Mouse (Mus musculus) neural tube, embryonic 11.5 days (tissue): ENCODE results near the gene Zfp27. TPM values are rescaled to one million over a fixed set of nuclear protein-coding genes. Genes with fewer than 3 reads are reported as not detected.

Experiments used
- ATAC-seq: fragments of 200-750 bp; cut with Nextera tagmentation; 2 replicates; pipeline ENCODE4 v1.8.0; 2017; ENCODE audit warnings: moderate number of reproducible peaks, mild to moderate bottlenecking, moderate TSS enrichment, moderate library complexity; ENCODE audit not compliant: insufficient read depth, low FRiP score, low TSS enrichment
- DNase-seq: peaks from one replicate; pipeline ENCODE4 v3.0.0-alpha.2; 2015; ENCODE audit warnings: low spot score
- H3K27ac ChIP-seq: fragments of 300-500 bp; sonication (generic); 2 replicates; pipeline ENCODE4 v1.5.1; 2014; ENCODE audit warnings: low read depth, mild to moderate bottlenecking, low read length
- H3K27me3 ChIP-seq: fragments of 300-500 bp; sonication (generic); 2 replicates; pipeline ENCODE4 v1.6.1; 2014; ENCODE audit warnings: mild to moderate bottlenecking, low read length, mixed read lengths; ENCODE audit not compliant: control insufficient read depth, insufficient read depth
- H3K36me3 ChIP-seq: fragments of 300-500 bp; sonication (generic); 2 replicates; pipeline ENCODE4 v1.6.1; 2014; ENCODE audit warnings: mild to moderate bottlenecking, low read length, moderate library complexity, mixed read lengths; ENCODE audit not compliant: control insufficient read depth, insufficient read depth
- H3K4me1 ChIP-seq: fragments of 300-500 bp; sonication (generic); 2 replicates; pipeline ENCODE4 v1.6.1; 2014; ENCODE audit warnings: low read length, mixed read lengths; ENCODE audit not compliant: control insufficient read depth, insufficient read depth
- H3K4me2 ChIP-seq: fragments of 300-500 bp; sonication (generic); 2 replicates; pipeline ENCODE4 v1.6.1; 2014; ENCODE audit warnings: low read depth, mild to moderate bottlenecking, moderate library complexity
- H3K4me3 ChIP-seq: fragments of 300-500 bp; sonication (generic); 2 replicates; pipeline ENCODE4 v1.5.1; 2014; ENCODE audit warnings: low read depth, low read length
- H3K9ac ChIP-seq: fragments of 300-500 bp; sonication (generic); 2 replicates; pipeline ENCODE4 v1.6.1; 2014; ENCODE audit warnings: mild to moderate bottlenecking, low read length
- H3K9me3 ChIP-seq: fragments of 300-500 bp; sonication (generic); 2 replicates; pipeline ENCODE4 v1.6.1; 2016; ENCODE audit warnings: low read length; ENCODE audit not compliant: control insufficient read depth
- WGBS: fragments of 180-500 bp; shearing (Covaris S2); extraction: QIAGEN DNeasy Blood & Tissue Kit; methylation state at CpG from one replicate; pipeline ENCODE4 v1.1.7; 2014; 5-methylcytosine and 5-hydroxymethylcytosine counted together
- polyA plus RNA-seq: library from polyadenylated mRNA; unstranded; fragments of >200 nt; fragmentation: Nextera tagmentation; extraction: Ambion mirVana; gene quantifications from 2 replicates; pipeline ENCODE4 v1.2.1, GENCODE M21; 2014

The Zfp27 gene
- polyA plus RNA-seq, result 14.4 and 15.0 TPM in 2 replicates

DNA sequence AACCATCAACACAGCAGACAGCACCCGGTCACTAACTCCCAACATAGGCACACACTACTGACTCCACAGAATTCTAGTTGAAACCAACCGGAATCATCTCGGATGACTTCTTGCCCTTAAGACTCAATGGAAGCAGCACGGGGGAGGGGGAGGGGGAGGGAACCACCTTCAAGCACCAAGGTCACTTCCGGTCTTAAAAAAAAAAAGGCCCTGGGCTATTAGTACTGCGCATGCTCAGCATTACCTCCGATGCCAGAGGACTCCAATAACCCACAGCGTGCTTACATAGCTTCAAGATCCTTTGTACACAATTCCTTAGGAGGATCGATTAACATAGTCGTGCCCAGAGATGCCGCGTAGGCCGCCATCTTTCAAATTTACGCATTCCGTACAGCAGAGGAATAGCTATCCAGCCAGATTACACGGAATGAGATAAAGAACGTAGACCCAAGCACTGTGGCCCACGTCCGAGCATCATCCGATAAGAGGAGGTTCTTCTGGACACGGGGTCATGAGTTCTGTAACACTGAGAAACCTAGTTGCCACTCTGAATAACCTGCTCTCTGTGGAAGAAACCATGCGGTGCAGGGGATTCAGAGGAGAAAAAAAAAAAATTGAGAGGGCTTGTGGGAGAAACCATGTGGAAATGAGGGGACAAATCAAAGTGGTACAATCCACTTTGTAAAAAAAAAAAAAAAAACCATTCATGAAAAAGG lies at the start of gene Zfp27:
Gene Zfp27, minus strand, starts transcription at position 607 of the 716 bp plus-strand sequence.
- peak within 1 kb of the TSS; percentile 93 for H3K27ac ChIP-seq
- ATAC-seq (peak; percentile 69), DNase-seq (peak; percentile 89)
- H3K4me1 ChIP-seq, result peaks cover 4% of the 10 kb centered on the region; the same call in 1 of the 2 replicates
- H3K27me3 ChIP-seq, result no peaks in the 10 kb centered on the region
- H3K9me3 ChIP-seq, result no peaks in the 10 kb centered on the region
- peak within 1 kb of the TSS; percentile 60 for H3K9ac ChIP-seq
- H3K4me3 ChIP-seq, result peak within 1 kb of the TSS; percentile 54
- WGBS, result under 1% methylated on average over 22 of the region's 22 CpGs
- H3K4me2 ChIP-seq, result peak within 1 kb of the TSS; percentile 70
- no peaks in the 10 kb centered on the region; the same call in 1 of the 2 replicates for H3K36me3 ChIP-seq

DNA sequence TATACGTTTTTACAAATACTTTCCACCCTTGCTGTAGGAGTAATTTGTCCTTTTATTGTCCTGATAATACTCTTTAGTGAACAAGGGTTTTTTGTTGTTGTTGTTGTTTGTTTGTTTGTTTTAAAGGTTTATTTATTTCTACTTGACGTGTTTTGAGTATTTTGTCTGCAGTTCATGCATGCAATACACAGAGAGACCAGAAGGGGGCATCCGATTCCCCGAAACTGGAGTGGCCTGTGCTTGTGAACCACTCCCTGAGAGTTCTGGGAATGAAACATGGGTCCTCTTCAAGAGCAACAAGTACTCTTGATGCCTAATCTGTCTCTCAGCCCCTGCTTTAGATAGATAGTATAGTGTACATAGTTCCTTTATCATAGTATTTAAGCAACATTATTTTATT lies 48.4 kb upstream of the Zfp27 start:
- peak overlapping the region; percentile 63; the same call in 1 of the 2 replicates for H3K4me3 ChIP-seq
- WGBS, result 22% methylated on average over 4 of the region's 4 CpGs
- no peak overlapping the region for H3K27ac ChIP-seq
- no peaks in the 10 kb centered on the region for H3K9me3 ChIP-seq
- no peaks in the 10 kb centered on the region for H3K27me3 ChIP-seq
- ATAC-seq (no peak), DNase-seq (peak; percentile 48)
- H3K36me3 ChIP-seq, result no peaks in the 10 kb centered on the region
- peak overlapping the region; percentile 54; the same call in 1 of the 2 replicates for H3K4me2 ChIP-seq
- H3K9ac ChIP-seq, result no peak overlapping the region
- H3K4me1 ChIP-seq, result no peaks in the 10 kb centered on the region

DNA sequence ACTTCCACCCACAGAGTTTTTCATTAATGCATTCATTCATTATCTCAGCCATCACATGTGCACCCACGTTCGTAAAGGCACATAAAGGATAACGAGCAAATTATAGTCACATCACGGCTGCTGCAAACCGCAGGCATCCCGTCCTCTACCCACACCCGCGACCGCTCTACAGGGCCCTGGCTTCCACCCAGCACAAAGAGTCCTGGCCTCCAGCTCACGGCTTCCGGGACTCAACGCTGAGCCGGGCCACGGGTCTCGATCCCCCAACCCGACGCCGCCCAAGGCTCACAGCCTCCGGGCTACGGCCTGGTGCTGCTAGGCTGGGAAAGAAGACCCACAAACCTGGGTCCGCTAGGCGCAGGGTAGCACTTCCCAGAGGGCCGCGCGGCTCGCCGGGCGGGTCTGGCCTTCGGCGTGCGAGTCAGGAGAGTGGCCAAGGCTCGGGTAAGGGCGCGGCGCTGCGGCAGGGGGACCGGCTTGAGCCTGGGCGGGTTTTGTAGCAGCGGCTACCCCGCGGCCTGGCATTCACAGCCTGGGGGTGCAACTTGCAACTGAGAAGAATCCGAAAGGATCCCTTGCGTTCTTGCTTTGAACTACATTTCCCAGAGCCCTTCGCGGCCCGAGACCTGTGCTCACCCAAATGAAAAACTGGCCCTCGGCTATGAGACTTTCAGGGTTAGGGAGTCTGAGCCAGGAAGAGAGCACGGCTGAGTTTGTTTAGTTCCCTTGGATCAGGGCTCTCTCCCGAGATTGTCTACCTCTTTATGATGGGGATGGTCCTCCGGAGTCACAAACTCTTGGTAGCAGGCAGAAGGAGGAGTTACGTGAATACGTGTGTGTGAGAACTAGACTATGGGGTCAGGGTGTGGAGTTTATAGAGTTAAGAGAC lies 47.4 kb upstream of the Zfp27 start, which contains the start of gene Zfp74:
Gene Zfp74, minus strand, starts transcription at position 577 of the 889 bp plus-strand sequence.
- DNase-seq (peak; percentile 85), ATAC-seq (peak; percentile 89)
- Histone ChIP-seq H3K9me3 (no peaks in the 10 kb centered on the region), H3K9ac (peak within 1 kb of the TSS; percentile 91), H3K4me3 (peak within 1 kb of the TSS; percentile 63), H3K27me3 (no peaks in the 10 kb centered on the region), H3K27ac (peak within 1 kb of the TSS; percentile 85), H3K4me2 (peak within 1 kb of the TSS; percentile 54), H3K4me1 (no peaks in the 10 kb centered on the region), H3K36me3 (no peaks in the 10 kb centered on the region)
- WGBS, result 2% methylated on average over 52 of the region's 52 CpGs

DNA sequence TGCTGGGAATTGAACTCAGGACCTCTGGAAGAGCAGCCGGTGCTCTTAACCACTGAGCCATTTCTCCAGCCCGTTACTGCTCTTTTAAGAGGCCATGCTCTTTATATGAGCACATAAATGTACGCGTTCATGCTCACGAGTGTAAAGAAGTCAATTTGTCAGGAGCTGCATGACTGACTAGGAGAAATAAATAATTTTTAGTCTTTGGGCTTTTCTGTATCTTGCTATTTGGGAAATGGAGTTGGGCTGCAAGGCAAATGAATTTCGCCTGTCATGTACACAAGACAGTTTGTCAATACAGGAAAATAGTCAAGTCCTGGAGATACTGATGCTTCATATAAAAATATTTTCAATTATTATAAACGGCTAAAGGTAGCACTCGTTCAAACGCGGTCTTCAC lies 46.7 kb upstream of the Zfp27 start:
- ATAC-seq (no peak; the same call in 1 of the 2 replicates), DNase-seq (no peak)
- 56% methylated on average over 10 of the region's 10 CpGs for WGBS
- H3K9ac ChIP-seq, result peak overlapping the region; percentile 91
- H3K4me1 ChIP-seq, result no peaks in the 10 kb centered on the region
- H3K27me3 ChIP-seq, result no peaks in the 10 kb centered on the region
- H3K4me2 ChIP-seq, result peak overlapping the region; percentile 54
- H3K36me3 ChIP-seq, result 0 out of 2 replicates have a peak, but pooled peaks cover 2% of the 10 kb centered on the region
- peak overlapping the region; percentile 63 for H3K4me3 ChIP-seq
- no peaks in the 10 kb centered on the region for H3K9me3 ChIP-seq
- peak overlapping the region; percentile 85; the same call in 1 of the 2 replicates for H3K27ac ChIP-seq

DNA sequence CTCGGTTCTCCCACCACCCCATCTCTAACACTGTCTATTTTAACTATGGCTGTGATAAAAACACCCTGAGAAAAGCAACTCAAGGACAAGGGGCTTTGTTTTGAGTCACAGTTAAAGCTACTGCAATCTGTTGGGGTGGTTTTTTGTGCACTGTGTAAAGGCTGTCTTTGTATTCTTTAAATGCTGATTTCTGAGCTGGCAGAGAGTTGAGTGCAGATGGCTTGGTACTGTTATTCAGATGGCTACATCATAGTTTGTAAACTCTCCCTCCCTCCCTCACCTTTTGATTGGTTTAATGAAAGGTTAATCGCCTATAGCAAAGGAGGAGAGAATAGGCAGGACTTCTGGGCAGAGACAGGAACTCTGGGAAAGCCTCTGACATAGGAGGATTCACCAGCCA lies 37.8 kb upstream of the Zfp27 start:
- H3K27ac ChIP-seq, result no peak overlapping the region
- H3K4me3 ChIP-seq, result no peak overlapping the region
- 0 out of 2 replicates have a peak, but pooled peaks cover 5% of the 10 kb centered on the region for H3K36me3 ChIP-seq
- ATAC-seq (no peak), DNase-seq (no peak)
- H3K9ac ChIP-seq, result no peak overlapping the region
- H3K4me2 ChIP-seq, result no peak overlapping the region
- WGBS, result 67% methylated on average over 2 of the region's 2 CpGs
- H3K27me3 ChIP-seq, result no peaks in the 10 kb centered on the region
- H3K9me3 ChIP-seq, result no peaks in the 10 kb centered on the region
- no peaks in the 10 kb centered on the region for H3K4me1 ChIP-seq

DNA sequence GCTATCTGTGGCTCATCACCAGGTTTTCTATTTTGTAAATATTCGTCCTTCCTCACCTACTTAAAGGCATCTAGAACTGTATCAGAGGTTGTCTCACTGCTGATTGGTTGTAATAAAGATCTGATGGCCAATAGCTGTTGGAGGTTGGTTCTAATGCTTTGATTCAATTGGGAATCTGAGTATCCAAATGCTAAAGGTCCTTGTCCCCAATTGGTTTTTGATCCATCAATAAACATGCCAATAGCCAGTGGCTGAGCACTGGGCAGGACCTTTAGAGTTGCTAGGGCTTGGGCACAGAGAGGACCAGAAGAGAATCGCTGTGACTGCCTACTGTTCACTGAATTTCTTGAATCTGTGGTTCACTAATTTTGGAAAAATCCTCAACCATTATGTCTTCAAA lies 37.3 kb upstream of the Zfp27 start:
- 0 out of 2 replicates have a peak, but pooled peaks cover 5% of the 10 kb centered on the region for H3K36me3 ChIP-seq
- 74% methylated on average over 2 of the region's 2 CpGs for WGBS
- DNase-seq (no peak), ATAC-seq (no peak)
- H3K4me1 ChIP-seq, result no peaks in the 10 kb centered on the region
- H3K27me3 ChIP-seq, result no peaks in the 10 kb centered on the region
- H3K9ac ChIP-seq, result no peak overlapping the region
- no peaks in the 10 kb centered on the region for H3K9me3 ChIP-seq
- H3K4me2 ChIP-seq, result no peak overlapping the region
- H3K27ac ChIP-seq, result no peak overlapping the region
- H3K4me3 ChIP-seq, result no peak overlapping the region

DNA sequence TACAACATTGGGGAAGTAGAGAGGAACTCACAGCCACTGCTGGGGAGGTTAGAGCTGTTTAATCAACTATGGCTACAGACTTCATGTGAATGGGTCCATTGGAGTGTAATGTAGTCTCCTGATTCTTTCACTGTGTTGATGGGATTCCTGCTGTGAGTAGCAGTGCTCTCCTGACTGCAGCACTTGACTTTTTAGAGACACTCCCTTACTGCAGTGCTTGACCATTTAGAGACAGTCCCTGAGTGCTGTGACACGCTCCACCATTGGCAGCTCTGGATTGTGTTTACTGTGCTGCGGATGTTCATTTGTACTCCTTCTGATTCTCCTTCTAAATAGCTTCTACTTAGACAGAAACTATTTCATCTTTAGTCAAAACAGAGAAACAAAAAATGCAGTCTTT lies 36.4 kb upstream of the Zfp27 start:
- no peaks in the 10 kb centered on the region for H3K9me3 ChIP-seq
- H3K27ac ChIP-seq, result no peak overlapping the region
- no peaks in the 10 kb centered on the region for H3K27me3 ChIP-seq
- H3K4me2 ChIP-seq, result no peak overlapping the region
- ATAC-seq (no peak), DNase-seq (no peak)
- no peaks in the 10 kb centered on the region for H3K4me1 ChIP-seq
- H3K36me3 ChIP-seq, result 0 out of 2 replicates have a peak, but pooled peaks cover 3% of the 10 kb centered on the region
- 53% methylated on average over 2 of the region's 2 CpGs for WGBS
- no peak overlapping the region for H3K4me3 ChIP-seq
- no peak overlapping the region for H3K9ac ChIP-seq

DNA sequence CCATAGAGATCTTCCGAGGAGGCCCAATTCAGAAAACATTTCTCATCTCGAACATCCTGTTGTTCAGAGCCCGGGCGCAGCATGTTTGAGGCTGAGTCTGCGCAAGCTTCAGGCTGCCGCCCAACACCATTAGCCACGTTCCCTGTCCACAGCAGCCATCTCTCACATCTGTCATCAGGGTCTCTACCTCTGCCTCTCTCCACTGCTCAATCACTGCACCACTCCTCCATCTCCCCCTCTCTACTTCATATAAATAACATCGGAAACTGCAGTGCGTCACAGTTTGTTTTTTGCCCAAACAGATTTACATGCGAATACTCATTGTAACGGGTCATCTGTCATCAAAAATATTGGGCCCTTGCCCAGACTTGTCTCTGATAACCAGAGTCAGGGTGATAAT lies 34.7 kb upstream of the Zfp27 start:
- Histone ChIP-seq H3K36me3 (0 out of 2 replicates have a peak, but pooled peaks cover 3% of the 10 kb centered on the region), H3K9me3 (no peaks in the 10 kb centered on the region)
- 91% methylated on average over 11 of the region's 11 CpGs for WGBS

More for the DNA sequence above, 34.7 kb upstream of the Zfp27 start:
- Histone ChIP-seq H3K4me1 (no peaks in the 10 kb centered on the region), H3K9ac (no peak overlapping the region), H3K27ac (no peak overlapping the region), H3K4me2 (no peak overlapping the region), H3K27me3 (no peaks in the 10 kb centered on the region), H3K4me3 (no peak overlapping the region)
- DNase-seq (no peak), ATAC-seq (no peak)
